Mouse (Mus musculus) brain, embryonic 14.5 days (tissue): Measurements from ENCODE around the gene Magt1. TPM values are rescaled to one million over a fixed set of nuclear protein-coding genes. Genes with fewer than 3 reads are reported as not detected.
"Not testable (repeated sequence)": the region's sequence is repeated elsewhere in the genome, so short reads cannot be mapped to it uniquely, and the experiment has no call there.

Source experiments
- DNase-seq: peaks from one replicate; pipeline ENCODE4 v3.0.0-alpha.2; 2011; ENCODE audit warnings: low read depth
- CTCF ChIP-seq: fragments of 200-500 bp; IDR thresholded peaks from 2 replicates; pipeline ENCODE4 v1.5.1; 2012; ENCODE audit warnings: inconsistent platforms, mild to moderate bottlenecking, moderate library complexity, borderline replicate concordance; ENCODE audit not compliant: insufficient read depth, insufficient read length; ENCODE audit errors: extremely low read depth
- POLR2A ChIP-seq: fragments of 200-500 bp; IDR thresholded peaks from 2 replicates; pipeline ENCODE4 v1.6.1; 2012; ENCODE audit warnings: mild to moderate bottlenecking, inconsistent platforms, borderline replicate concordance; ENCODE audit not compliant: poor library complexity, insufficient read depth, insufficient read length, severe bottlenecking; ENCODE audit errors: extremely low read depth
- polyA plus RNA-seq: library from polyadenylated mRNA; depleted of rRNA; stranded (reverse); fragments of >200 nt; gene quantifications from 2 replicates; pipeline ENCODE4 v1.2.3, GENCODE M21; 2012

Gene Magt1
- polyA plus RNA-seq, 1 experiment = 11.4 TPM

DNA sequence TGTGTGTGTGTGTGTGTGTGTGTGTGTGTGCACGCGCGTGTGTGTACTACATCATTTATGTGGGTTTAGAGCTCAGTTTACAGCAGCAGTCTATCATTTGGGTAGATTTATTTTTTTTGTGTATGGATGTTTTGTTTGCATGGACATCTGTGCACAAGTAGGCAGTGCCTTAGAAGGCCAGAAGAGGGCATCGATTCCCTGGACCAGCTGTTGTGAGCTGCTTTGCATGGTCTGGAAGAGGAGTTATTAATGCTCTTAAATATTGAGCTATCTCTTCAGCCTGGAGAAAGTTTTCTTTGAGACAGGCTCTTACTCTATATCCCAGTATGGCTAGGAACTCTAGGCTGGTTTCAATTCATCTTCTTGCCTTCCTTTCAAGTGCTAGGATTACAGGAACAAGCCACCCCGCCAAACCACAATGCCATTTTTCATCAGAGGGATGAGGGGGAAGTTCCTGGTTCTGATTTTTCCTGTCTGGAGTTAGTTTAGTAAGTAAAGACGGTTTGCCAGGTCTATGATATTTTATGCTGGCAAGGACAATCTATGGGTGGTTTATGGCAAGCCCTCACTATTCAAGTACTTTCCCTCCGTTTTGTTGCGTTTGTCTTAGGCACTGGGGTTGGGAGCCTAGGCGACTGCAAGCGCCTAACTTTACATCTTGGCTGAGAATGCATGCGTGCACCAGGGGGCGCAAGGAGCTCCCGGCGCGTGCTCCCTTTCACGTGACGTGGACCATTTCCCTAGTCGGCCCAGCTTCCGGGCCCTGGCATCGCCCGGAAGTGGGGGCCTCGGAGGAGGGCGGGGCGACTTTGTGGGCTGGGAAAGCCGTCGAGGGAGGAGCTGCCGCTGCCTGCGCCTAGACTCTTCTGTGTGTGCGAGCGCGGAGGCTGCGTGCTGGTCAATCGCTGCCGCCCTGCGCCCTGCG is 15.0 kb upstream of the Magt1 start, which contains the start of gene Atp7a:
Atp7a (plus strand) TSS at position 859 of the 925 bp plus-strand sequence.
- DNase-seq = peak; percentile 97
- peak; percentile 70; the same call in 1 of the 2 replicates for TF ChIP-seq POLR2A
- TF ChIP-seq CTCF = peak; percentile 70

DNA sequence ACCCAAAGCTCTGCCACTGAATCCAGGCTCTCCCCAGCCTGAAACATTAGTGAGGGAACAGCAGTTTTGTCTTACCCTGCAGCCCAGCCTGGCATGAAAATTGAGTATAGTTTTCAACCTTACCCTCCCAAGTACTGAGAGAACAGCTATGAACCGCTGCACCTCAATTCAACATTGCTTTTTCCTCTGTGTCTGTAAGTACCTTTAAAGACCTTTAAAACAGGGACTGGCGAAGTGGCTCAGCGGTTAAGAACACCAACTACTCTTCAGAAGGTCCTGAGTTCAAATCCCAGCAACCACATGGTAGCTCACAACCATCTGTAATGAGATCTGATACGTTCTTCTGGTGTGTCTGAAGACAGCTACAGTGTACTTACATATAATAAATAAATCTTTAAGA is 5.8 kb upstream of the Magt1 start:
- no peak for TF ChIP-seq CTCF
- TF ChIP-seq POLR2A = no peak
- DNase-seq = no peak

DNA sequence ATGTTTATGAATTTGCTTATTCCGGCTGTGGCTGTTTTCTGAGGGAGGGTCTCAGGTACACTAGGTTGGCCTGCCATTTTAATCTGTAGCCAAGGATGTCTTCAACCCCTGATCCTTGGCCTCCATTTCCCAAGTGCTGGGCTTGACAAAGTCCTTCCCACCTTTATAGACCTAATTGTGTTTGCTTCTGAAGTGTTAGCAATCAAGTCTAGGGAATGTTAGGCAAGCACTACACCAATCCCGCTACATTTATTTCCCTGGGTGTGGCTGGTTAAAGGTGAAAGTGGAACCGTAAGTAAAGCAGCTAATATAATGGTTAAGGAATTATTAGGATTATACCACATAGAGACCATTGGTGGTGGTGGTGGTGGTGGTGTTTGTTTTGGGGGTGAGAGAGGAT is 5.4 kb upstream of the Magt1 start:
- no peak for DNase-seq
- TF ChIP-seq POLR2A = no peak
- TF ChIP-seq CTCF = no peak

DNA sequence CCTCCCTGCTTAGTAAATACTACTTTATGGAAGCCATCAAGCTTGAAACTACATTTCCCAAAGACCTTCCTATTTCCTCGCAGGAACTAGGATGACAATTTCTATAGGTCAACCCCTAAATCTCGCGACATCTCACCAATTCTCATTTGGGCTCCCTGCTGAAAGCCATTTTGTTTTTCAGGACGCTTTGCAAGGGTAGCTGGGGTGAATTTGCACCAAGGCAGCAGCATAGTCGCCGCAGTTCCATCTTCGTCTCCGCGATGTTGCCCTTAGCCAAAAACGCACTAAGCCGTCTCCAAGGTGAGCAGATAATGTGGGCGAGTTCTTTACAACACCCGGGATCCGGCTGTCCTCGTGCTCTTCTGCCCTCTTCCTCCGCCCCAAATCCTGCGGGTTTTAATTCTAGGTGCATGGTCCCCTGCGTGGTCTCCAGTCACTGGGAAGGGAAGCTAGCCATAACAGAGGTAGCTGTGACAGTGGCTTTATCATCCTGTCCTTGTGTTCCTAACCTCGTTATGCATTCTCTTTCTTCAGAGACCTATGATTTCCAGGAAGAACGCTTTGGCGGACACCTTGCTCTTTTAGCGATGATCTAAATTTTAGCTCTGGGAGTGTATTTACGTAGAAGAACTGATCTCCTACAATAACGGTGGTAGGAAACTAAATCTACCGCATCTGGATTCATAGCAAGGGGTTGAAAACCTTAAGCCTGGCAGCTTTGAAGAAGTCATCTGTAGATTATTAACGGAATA is 4.0 kb upstream of the Magt1 start, which contains the start of gene Cox7b:
Cox7b (plus strand) TSS at position 130 of the 752 bp plus-strand sequence.
- 0 out of 2 replicates have a peak, but pooled peaks have one; percentile 31 for TF ChIP-seq POLR2A
- TF ChIP-seq CTCF = no peak
- DNase-seq = peak; percentile 96

DNA sequence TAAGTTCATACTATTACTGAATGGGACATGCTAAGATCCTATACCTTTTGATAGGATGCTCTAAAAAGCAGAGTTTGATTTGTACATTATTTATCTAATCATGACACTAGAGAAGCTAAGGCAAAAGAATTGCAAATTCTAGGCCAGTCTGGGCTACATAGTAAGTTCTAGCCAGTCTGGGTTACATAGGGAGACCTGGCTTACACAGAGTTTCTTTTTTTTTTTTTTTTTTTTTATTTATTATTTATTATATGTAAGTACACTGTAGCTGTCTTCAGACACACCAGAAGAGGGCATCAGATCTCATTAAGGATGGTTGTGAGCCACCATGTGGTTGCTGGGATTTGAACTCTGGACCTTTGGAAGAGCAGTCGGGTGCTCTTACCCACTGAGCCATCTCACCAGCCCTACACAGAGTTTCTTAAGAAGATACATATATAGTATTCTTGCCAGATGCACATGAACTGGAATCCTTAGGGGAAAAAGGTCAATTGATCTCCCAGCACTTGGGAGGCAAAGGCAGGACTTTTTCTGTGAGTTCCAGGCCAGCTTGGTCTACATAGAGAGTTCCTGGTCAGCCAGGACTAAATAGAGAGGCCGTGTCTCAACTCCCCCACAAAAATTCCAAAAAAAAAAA is 3.2 kb upstream of the Magt1 start:
- not testable (repeated sequence) for DNase-seq

DNA sequence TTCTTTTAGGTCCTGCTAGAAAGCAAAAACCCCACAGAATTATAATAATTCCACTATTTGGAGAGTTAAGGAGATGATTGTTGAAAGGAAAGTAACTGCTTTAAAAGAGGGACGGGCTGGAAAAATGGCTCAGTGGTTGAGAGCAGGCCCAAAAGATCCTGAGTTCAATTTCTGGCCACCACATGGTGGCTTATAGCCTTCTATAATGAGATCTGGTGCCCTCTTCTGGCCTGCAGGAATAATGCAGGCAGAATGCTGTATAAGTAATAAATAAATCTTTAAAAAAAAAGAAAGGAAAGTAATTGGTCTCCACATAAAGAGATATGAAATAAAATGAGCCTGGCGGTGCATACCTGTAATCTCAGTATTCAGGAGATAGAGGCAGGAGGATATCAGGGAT is 1.5 kb upstream of the Magt1 start:
- no peak for TF ChIP-seq POLR2A
- peak; percentile 49; the same call in 1 of the 2 replicates for TF ChIP-seq CTCF
- DNase-seq = peak; percentile 56

DNA sequence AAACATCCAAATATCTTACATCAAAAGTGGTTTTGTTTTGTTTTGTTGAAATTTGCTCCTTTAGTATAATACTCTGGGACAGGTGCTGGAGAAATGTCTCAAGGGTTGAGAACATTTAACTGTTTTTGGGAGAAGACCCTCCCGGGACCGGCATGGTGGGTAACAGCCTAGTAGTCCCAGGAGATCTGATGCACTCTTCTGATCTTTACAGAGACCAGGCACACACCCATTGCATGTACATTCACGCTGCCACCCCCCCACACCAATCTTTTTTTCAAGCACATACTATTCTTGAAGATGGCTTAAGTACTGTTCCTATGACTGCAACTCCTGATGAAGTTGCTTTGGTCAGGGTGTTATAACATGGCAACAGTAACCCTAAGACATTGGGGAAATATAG is 853 bp upstream of the Magt1 start:
- TF ChIP-seq POLR2A (no peak), CTCF (no peak)
- DNase-seq = no peak

DNA sequence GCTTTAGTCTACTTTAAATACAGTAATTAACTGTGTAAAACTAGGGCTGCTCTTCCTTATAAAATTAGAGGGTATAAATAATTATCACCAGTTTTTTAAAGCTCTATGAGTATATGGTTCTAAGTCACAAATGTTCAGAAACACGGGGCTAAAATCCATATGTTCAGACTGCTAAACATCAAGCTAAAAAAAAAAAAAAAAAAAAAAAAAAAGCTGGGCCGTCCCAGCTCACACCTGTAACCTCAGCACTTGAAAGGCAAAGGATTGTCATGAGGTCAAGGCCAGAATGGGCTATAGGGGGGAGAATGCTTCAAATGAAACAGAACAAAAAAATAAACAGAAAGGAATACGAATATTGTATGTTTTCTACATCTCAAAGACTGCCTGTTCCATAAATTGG is 944 bp downstream of the Magt1 start:
- TF ChIP-seq CTCF = no peak
- DNase-seq = no peak

DNA sequence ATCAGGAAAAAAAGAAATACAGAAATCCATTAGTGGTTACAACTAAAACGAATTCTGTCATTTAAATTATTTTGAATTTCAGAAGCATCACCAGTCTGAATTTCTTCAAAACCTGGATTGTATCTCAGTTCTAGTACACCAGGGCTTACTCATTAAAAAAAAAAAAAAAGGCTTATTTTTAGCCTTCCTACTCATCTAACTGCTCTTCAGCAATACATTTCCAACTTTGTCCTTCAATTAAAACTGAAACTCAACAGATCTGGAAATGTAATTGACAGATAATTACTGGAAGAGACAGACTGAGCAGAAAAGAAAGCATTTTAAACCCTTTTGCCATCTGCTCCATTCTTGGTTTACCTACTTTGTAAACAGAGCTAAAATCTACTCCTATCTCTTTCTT is 10.1 kb downstream of the Magt1 start:
- TF ChIP-seq POLR2A = no peak
- no peak for TF ChIP-seq CTCF
- DNase-seq = peak; percentile 15

DNA sequence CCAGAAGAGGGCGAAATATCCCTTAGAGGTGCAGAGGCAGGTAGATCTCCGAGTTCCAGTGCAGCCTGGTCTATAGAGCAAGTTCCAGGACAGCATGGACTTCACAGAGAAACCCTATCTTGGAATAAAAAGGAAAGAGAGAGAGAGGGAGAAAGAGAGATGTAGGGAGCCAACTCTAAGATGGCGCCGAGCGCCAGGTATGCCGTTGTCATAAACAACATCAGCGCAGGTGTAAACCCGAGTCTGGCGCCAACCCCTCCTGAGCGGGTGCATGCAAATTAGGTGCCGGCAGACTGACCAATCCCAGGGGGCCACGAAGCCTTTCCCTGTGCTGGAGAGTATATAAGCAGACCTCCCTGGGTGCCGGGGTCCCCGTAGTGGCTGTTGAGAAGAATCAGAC is 54.6 kb downstream of the Magt1 start:
- DNase-seq = not testable (repeated sequence)

DNA sequence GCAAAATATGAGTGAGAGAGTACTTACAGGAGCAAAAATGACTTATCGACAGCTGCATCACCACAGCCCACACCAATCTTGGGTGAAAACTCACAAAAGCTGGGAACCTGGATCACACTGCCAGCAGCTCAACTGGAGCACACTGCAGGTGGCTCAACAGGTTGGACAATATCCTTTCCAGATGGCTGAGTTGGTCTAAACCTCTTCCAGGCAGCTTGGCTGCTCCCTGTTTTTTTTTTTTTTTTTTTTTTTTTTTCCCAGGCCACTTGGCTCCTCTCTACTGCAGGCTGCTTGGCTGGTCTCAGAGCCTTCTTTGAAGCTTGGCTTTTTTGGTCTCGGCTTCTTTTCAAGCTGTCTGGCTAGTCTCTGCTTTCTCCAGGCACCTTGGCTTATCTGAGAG is 57.7 kb downstream of the Magt1 start:
- no peak for TF ChIP-seq POLR2A
- TF ChIP-seq CTCF = no peak
- DNase-seq = no peak
